Mouse (Mus musculus) heart, postnatal 25 days (tissue): ENCODE data around the gene Polr1e. TPM values are rescaled to one million over a fixed set of nuclear protein-coding genes. Genes with fewer than 3 reads are reported as not detected.
A peak's percentile ranks its signal among the peaks of the same experiment; 100 is the strongest.
"Not testable (repeated sequence)": the region's sequence is repeated elsewhere in the genome, so short reads cannot be mapped to it uniquely, and the experiment has no call there.

Source experiments
- DNase-seq: peaks from one replicate; pipeline ENCODE4 v3.0.0; 2022; ENCODE audit warnings: low spot score
- intact Hi-C: fragments of 180-260 bp; cut with DNase I; formaldehyde crosslinking; loops from one replicate; pipeline ENCODE4 v1.15.1; 2025
- total RNA-seq, 2 experiments: library from RNA; stranded (reverse); gene quantifications; 2 replicates each; pipeline ENCODE4 v1.2.3; 2021

The Polr1e gene
- total RNA-seq = 10 to 100 TPM; 19.4 to 26.6 TPM

DNA sequence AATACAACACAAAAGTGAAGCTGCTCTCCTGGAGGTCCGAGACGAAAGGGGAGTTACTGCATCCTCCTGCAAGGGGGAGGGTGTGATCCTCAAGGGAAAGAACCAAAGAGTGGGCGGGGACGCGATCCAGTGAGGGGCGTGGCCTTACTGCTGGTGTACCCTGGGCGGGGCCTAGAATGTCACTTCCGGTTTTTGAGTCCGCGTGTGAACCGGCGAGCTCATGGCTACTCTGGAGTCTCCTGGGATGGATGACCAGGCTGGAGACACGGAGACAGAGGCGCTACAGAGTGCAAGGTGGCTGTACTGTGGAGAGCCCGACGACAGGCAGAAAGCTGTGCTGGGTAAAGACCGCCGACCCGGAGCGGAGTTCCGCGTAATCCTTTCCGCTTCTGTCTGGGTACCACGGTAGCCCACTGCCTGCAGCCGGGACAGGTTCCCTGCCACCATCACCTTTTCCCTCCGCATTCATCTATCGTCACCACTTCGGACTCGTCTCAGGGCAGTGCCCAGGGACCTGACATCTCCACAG is at the start of gene Polr1e:
TSS of gene Polr1e (plus strand) at position 132 of the 529 bp plus-strand sequence.
- peak; percentile 87 for DNase-seq
- intact Hi-C loops = loop anchor here (5.0 to 10.0 kb wide), 3 partner anchors 64 to 516 kb away; partner anchors contain the start of genes Fbxo10 and Shb

DNA sequence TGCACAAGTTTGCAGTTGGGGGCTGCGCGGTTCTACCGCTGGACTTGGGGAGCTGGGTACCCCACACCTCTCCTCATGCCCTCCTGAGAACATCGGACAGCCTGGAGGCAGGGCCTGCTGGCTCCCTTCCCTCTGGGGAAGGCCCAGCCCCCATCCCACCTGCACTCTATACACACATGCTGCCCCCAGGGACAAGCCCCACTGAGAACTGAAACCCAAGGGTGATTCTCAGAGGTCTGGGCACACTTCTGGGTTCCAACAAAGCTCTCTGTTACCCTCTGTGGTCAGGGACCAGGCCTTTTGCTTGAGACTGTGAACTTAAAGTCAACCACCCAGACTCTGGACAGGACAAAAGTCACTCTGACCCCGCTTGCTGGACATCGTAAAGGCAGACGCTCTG is 48.3 kb upstream of the Polr1e start:
- DNase-seq = no peak
- intact Hi-C loops = loop anchor here (5.0 kb wide), 2 partner anchors 42 to 112 kb away; partner anchors contain the start of genes Fbxo10 and Zbtb5

- intact Hi-C loops = loop anchor here (5.0 kb wide), 2 partner anchors 42 to 112 kb away; partner anchors contain the start of genes Fbxo10 and Zbtb5
- DNase-seq = no peak
These were observed 47.7 kb upstream of the Polr1e start for GRCm38 (mm10) chr4:44970612-44971110.

GRCm38 (mm10) chr4:44973450-44973849 is 44.9 kb upstream of the Polr1e start:
- peak; percentile 67 for DNase-seq
- intact Hi-C loops = loop anchor here (5.0 kb wide), 2 partner anchors 39 to 109 kb away; partner anchors contain the start of genes Fbxo10 and Zbtb5

- intact Hi-C loops = loop anchor here (5.0 kb wide), 2 partner anchors 38 to 108 kb away; partner anchors contain the start of genes Fbxo10 and Zbtb5
- DNase-seq = no peak
These were observed 44.5 kb upstream of the Polr1e start for GRCm38 (mm10) chr4:44973871-44974270.

DNA sequence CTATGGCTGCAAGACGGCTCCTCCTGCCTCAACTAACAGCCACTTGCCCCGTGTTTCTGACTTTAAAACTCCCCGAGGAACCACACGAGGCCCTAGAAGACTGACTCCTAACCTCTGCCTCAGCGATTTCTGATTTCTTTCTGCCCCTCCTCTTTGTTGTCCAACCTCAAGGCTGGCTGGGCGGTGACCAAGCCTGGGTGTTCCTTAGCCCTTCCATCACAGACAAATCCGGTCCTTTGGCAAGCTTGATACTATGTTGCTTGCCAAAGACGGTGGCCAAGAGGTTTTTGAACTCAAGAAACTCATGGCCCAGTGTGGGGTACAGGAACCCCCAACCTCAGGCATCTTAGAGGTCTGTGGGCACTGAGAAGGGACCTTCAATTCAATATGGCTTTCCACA is 44.1 kb upstream of the Polr1e start:
- DNase-seq = no peak
- intact Hi-C loops = loop anchor here (5.0 kb wide), 2 partner anchors 38 to 108 kb away; partner anchors contain the start of genes Fbxo10 and Zbtb5

GRCm38 (mm10) chr4:44976026-44976615 is 42.3 kb upstream of the Polr1e start:
- DNase-seq = no peak
- intact Hi-C loops = no loop called here

GRCm38 (mm10) chr4:44976921-44977710 is 41.3 kb upstream of the Polr1e start:
- DNase-seq = no peak
- intact Hi-C loops = no loop called here

GRCm38 (mm10) chr4:44978175-44978574 is 40.2 kb upstream of the Polr1e start:
- no peak for DNase-seq
- intact Hi-C loops = no loop called here

DNA sequence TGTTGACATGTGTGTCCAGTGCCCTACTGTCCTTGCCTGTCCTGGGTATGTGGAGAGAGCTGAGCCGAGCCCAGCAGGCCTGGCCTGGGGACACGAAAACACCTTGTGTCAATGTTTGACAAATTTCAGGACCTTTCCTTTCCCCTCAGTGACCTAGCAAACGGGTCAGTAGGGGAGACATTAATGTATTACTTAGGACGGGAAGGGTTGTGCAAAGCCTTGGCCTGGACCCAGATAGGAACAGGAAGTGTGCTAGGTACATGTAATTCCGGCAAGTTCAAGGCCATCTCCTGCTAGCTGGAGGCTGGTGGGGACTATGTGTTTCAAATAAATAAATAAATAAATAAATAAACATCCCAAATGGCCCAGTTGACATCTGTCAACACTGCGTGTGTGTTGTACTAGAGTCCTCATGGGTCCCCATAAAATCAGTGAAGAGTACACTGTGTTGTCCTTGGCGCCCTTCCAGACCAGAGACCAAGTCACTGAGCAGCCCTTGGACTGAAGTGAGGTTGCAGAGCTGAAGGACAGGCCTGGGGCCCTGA is 38.5 kb upstream of the Polr1e start:
- DNase-seq = no peak
- intact Hi-C loops = no loop called here

GRCm38 (mm10) chr4:44981280-44981973 is 37.0 kb upstream of the Polr1e start, which contains the start of gene Grhpr:
TSS of gene Grhpr (plus strand) at chr4:44981395.
- intact Hi-C loops = no loop called here
- peak; percentile 60 for DNase-seq

DNA sequence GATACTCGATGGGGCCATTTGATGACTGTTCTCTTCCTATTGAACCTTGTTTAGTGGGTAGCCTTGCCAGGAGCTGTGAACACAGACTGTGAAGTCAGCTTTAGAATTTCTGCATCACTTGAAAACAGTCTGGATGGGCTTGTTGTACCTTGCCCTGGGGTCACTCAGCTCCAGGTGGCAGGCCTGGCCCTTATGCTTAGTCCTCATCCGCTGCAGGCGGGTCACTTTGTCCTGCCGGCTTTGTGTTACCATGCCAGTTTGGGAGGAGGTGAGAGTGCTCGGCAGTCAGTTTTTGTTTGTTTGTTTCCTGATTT is 36.5 kb upstream of the Polr1e start:
- intact Hi-C loops = no loop called here
- DNase-seq = no peak

GRCm38 (mm10) chr4:44982440-44983130 is 35.8 kb upstream of the Polr1e start:
- no peak for DNase-seq
- intact Hi-C loops = no loop called here

GRCm38 (mm10) chr4:44983131-44983740 is 35.1 kb upstream of the Polr1e start:
- DNase-seq = no peak
- intact Hi-C loops = no loop called here

- no peak for DNase-seq
- intact Hi-C loops = no loop called here
These were observed 27.8 kb upstream of the Polr1e start for GRCm38 (mm10) chr4:44990560-44990959.

DNA sequence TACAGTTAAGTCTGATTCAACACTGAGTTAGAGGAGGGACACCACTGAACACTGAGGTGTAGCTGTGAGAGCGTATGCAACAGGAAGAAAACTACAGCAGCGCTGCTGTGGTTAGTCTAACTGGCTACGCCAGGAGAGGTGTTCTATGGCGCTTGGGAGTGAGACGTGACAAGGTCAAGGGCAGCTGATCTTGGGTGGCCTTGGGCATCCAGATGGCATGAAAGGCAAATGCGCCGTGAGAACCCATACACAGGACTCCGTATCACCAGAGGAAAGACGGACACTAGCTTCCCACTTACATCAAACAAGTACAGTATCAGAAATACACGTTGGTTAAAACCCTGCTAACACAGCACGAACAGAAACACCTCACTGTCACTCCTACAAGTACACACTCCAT is 26.1 kb upstream of the Polr1e start:
- intact Hi-C loops, DNase-seq: not testable (repeated sequence)

- DNase-seq, intact Hi-C loops: not testable (repeated sequence)
These were observed 25.2 kb upstream of the Polr1e start for GRCm38 (mm10) chr4:44993179-44993578.

GRCm38 (mm10) chr4:44993847-44994246 is 24.5 kb upstream of the Polr1e start:
- intact Hi-C loops = no loop called here
- no peak for DNase-seq

DNA sequence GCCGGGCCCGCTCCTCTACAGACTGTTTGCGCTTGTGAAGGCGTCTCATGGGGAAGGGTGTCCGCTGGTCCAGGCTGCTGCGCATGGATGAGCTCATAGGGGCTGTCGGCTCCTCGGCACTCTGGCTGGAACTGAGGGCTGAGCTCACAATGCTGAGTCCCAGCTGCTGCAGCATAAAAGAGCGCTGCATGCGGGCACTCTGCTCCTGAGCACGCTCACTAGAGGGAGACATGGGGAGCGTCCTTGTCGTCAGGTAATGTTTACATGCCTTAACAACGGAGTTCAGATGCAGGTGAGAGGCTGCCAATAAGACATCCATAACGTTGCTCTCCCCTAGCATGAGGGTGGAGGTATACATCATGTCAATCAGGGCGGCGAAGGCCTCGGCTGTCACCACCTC is 23.6 kb upstream of the Polr1e start:
- DNase-seq = no peak
- intact Hi-C loops = no loop called here
